Mouse (Mus musculus) megakaryocyte, embryonic 14.5 days (primary cell): ENCODE results near the gene Nrcam.

ENCODE experiments used
- FLI1 ChIP-seq: IDR thresholded peaks from 2 replicates; pipeline ENCODE4 v1.6.1; 2012; ENCODE audit warnings: low read length, inconsistent platforms, mixed read lengths
- GATA1 ChIP-seq: IDR thresholded peaks from 3 replicates; pipeline ENCODE4 v1.6.1; 2012; ENCODE audit warnings: mixed read lengths, low read length, inconsistent platforms, borderline replicate concordance

- TF ChIP-seq GATA1 (no peak), FLI1 (no peak)
Observed at GRCm38 (mm10) chr12:44330216-44330719, 1.6 kb downstream of the Nrcam start.
